Mouse (Mus musculus) urinary bladder, adult 18-20 months (tissue): ENCODE measurements at regions not wholly inside any gene's neighbourhood (a gene's known extent, or its start where the extent isn't known, plus 50 kb on each side); places are given as distances from the start of the nearest gene placed in this dataset.

Experiments
- DNase-seq, 2 experiments: peaks; one replicate each; pipeline ENCODE4 v3.0.0; 2022; ENCODE audit warnings: low spot score in 2 of 2, mixed read lengths in 2 of 2

- no peak for DNase-seq
Observed at GRCm38 (mm10) chr7:129049726-129050125, 207.1 kb upstream of the Plpp4 start.

GRCm38 (mm10) chr7:129050675-129051074 is 206.2 kb upstream of the Plpp4 start:
- no peak for DNase-seq

GRCm38 (mm10) chr7:129066891-129067290 is 189.9 kb upstream of the Plpp4 start:
- no peak for DNase-seq

GRCm38 (mm10) chr7:129068137-129068536 is 188.7 kb upstream of the Plpp4 start:
- no peak for DNase-seq

GRCm38 (mm10) chr7:129079786-129080185 is 177.0 kb upstream of the Plpp4 start:
- no peak for DNase-seq

GRCm38 (mm10) chr7:129091441-129091840 is 165.4 kb upstream of the Plpp4 start:
- no peak for DNase-seq

GRCm38 (mm10) chr7:129096374-129097069 is 160.3 kb upstream of the Plpp4 start:
- no peak for DNase-seq

- DNase-seq = no peak
Observed at GRCm38 (mm10) chr7:129102437-129102836, 154.4 kb upstream of the Plpp4 start.

GRCm38 (mm10) chr7:129134176-129134575 is 122.7 kb upstream of the Plpp4 start:
- DNase-seq = no peak

- DNase-seq = no peak
Observed at GRCm38 (mm10) chr7:129134661-129135215, 122.1 kb upstream of the Plpp4 start.

GRCm38 (mm10) chr7:129137303-129137990 is 119.4 kb upstream of the Plpp4 start:
- DNase-seq = no peak

GRCm38 (mm10) chr7:129141942-129142598 is 114.8 kb upstream of the Plpp4 start:
- no peak for DNase-seq

- no peak for DNase-seq
Observed at GRCm38 (mm10) chr7:129142599-129142949, 114.3 kb upstream of the Plpp4 start.

GRCm38 (mm10) chr7:129155577-129155976 is 101.3 kb upstream of the Plpp4 start:
- no peak for DNase-seq

- DNase-seq = no peak
Observed at GRCm38 (mm10) chr7:129169971-129170370, 86.9 kb upstream of the Plpp4 start.

- no peak for DNase-seq
Observed at GRCm38 (mm10) chr7:129190933-129191332, 65.9 kb upstream of the Plpp4 start.

GRCm38 (mm10) chr7:129207029-129207428 is 49.8 kb upstream of the Plpp4 start:
- no peak for DNase-seq
